In genomic region chr9:119496354-119496753, GRCm38 (mm10) we compare ENCODE assay signal across 15 mouse cellular contexts.
"Had no signal": no experiment of that assay in that cellular context is flagged by ENCODE, and none has a peak within 500 bp of the region (broad histone marks: within the 10 kb centered on the region; RNA-seq: fewer than 3 reads in every experiment).

No protein-coding gene starts in this region.

- ATAC-seq: liver, postnatal 0 days; lung, postnatal 0 days had no signal

- H3K9me3 ChIP-seq: limb, embryonic 12.5 days; limb, embryonic 15.5 days; stomach, embryonic 15.5 days had no signal

- H3K36me3 ChIP-seq: limb, embryonic 12.5 days; limb, embryonic 15.5 days; stomach, embryonic 15.5 days had no signal

- H3K4me2 ChIP-seq: limb, embryonic 12.5 days; limb, embryonic 15.5 days; liver, embryonic 11.5 days; lung, embryonic 14.5 days; stomach, embryonic 15.5 days had no signal

- H3K27me3 ChIP-seq: limb, embryonic 12.5 days; limb, embryonic 15.5 days; stomach, embryonic 15.5 days had no signal

- H3K4me1 ChIP-seq: limb, embryonic 12.5 days; stomach, embryonic 15.5 days had no signal

- H3K27ac ChIP-seq: limb, embryonic 12.5 days; limb, embryonic 15.5 days; liver, embryonic 14.5 days; macrophage; stomach, embryonic 15.5 days had no signal

- H3K9ac ChIP-seq: limb, embryonic 12.5 days; limb, embryonic 15.5 days; liver, embryonic 14.5 days; liver, postnatal 0 days; lung, embryonic 14.5 days; stomach, embryonic 15.5 days had no signal

- H3K4me3 ChIP-seq: limb, embryonic 12.5 days; limb, embryonic 15.5 days; stomach, embryonic 15.5 days had no signal

- DNase-seq: kidney, adult 9 months; kidney, postnatal 14 days; left cerebral cortex, postnatal 4 days; liver, postnatal 0 days; midbrain, embryonic 14.5 days; spleen, adult 18-20 months; thymus, postnatal 25 days had no signal
